Mouse (Mus musculus) hindbrain, embryonic 16.5 days (tissue): ENCODE results near the gene Plvap. TPM values are rescaled to one million over a fixed set of nuclear protein-coding genes. Genes with fewer than 3 reads are reported as not detected.
A peak's percentile ranks its signal among the peaks of the same experiment; 100 is the strongest.

Experiments used
- ATAC-seq: fragments of 200-750 bp; cut with Nextera tagmentation; 2 replicates; pipeline ENCODE4 v1.8.0; 2017; ENCODE audit warnings: moderate TSS enrichment, moderate library complexity
- H3K27ac ChIP-seq: fragments of 300-500 bp; sonication (generic); 2 replicates; pipeline ENCODE4 v1.5.1; 2014; ENCODE audit warnings: low read depth, mild to moderate bottlenecking, control low read depth, low read length, moderate library complexity
- H3K27me3 ChIP-seq: fragments of 300-500 bp; sonication (generic); replicated peaks from 2 replicates; pipeline ENCODE4 v1.6.1; 2014; ENCODE audit warnings: low read length; ENCODE audit not compliant: control insufficient read depth, insufficient read depth
- H3K36me3 ChIP-seq: fragments of 300-500 bp; sonication (generic); 2 replicates; pipeline ENCODE4 v1.6.1; 2014; ENCODE audit warnings: mild to moderate bottlenecking, low read length, moderate library complexity, mixed read lengths; ENCODE audit not compliant: control insufficient read depth, insufficient read depth
- H3K4me1 ChIP-seq: fragments of 300-500 bp; sonication (generic); 2 replicates; pipeline ENCODE4 v1.6.1; 2014; ENCODE audit warnings: low read depth, low read length; ENCODE audit not compliant: control insufficient read depth, insufficient read depth
- H3K4me2 ChIP-seq: fragments of 300-500 bp; sonication (generic); 2 replicates; pipeline ENCODE4 v1.6.1; 2014; ENCODE audit warnings: mild to moderate bottlenecking, low read length, control low read depth, moderate library complexity
- H3K4me3 ChIP-seq: fragments of 300-500 bp; sonication (generic); 2 replicates; pipeline ENCODE4 v1.5.1; 2014; ENCODE audit warnings: mild to moderate bottlenecking, low read length, control low read depth, moderate library complexity
- H3K9ac ChIP-seq: fragments of 300-500 bp; sonication (generic); 2 replicates; pipeline ENCODE4 v1.6.1; 2014; ENCODE audit warnings: low read depth, mild to moderate bottlenecking, control low read depth, low read length, moderate library complexity
- H3K9me3 ChIP-seq: fragments of 300-500 bp; sonication (generic); 2 replicates; pipeline ENCODE4 v1.6.1; 2014; ENCODE audit warnings: mild to moderate bottlenecking, low read length, moderate library complexity; ENCODE audit not compliant: control insufficient read depth
- WGBS: fragments of 180-500 bp; shearing (Covaris S2); extraction: QIAGEN DNeasy Blood & Tissue Kit; methylation state at CpG from one replicate; pipeline ENCODE4 v1.1.7; 2014; 5-methylcytosine and 5-hydroxymethylcytosine counted together
- polyA plus RNA-seq: library from polyadenylated mRNA; unstranded; fragments of >200 nt; fragmentation: Nextera tagmentation; extraction: Ambion mirVana; gene quantifications from 2 replicates; pipeline ENCODE4 v1.2.1, GENCODE M21; 2015

Plvap gene
- polyA plus RNA-seq, 1 experiment from 2014 or later, result 12.5 TPM

DNA sequence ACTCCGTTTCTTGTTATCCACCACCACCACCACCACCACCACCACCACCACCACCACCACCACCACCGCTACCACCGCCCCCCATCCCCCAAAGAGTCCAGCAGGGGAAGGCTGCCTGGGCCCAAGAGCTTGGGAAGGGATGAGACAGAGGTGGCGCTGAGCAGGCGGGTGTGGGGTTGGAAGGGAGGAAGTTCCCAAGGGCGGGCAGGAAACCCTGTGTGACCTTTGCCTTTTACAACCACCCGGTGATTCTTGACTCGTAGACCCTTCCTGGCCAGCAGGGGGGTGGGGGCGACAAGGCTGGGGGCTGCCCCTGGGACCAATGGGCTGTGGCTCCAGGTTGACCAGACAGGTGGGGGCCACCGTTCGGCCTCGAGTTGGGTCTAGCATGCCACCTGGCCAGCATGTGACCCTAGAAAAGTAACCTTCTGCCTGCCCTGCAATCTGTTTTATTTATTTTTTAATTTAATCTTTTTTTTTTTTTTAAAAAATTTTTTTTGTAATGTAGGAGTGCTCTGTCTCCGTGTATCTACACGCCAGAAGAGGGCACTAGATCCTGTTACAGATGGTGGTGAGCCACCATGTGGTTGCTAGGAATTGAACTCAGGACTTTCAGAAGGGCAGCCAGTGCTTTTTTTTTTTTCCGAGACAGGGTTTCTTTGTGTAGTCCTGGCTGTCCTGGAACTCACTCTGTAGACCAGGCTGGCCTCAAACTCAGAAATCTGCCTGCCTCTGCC lies 1.6 kb upstream of the Plvap start:
- peaks cover 12% of the 10 kb centered on the region for H3K27me3 ChIP-seq
- H3K27ac ChIP-seq, result no peak overlapping the region
- WGBS, result 75% methylated on average over 14 of the region's 15 CpGs
- H3K4me1 ChIP-seq, result no peaks in the 10 kb centered on the region
- no peak overlapping the region for H3K9ac ChIP-seq
- ATAC-seq, result no peak
- no peak overlapping the region for H3K4me3 ChIP-seq
- no peaks in the 10 kb centered on the region for H3K9me3 ChIP-seq
- no peaks in the 10 kb centered on the region for H3K36me3 ChIP-seq
- no peak overlapping the region for H3K4me2 ChIP-seq

DNA sequence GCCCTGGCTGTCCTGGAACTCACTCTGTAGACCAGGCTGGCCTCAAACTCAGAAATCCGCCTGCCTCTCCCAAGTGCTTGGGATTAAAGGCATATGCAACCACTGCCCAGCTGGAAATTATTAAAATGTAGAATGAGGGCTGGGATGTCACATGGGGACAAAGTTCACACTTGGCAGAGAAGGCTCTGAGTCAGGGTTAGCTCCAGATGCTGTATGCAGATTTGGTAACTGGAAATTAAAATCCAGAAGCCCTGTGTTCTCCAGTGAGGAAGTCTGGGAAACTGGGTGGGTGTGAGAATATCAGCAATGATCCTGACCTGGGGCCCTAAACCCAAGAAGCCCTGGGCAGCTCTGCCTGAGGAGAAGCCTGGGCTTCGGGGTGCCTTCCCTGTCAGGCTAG lies 2.2 kb downstream of the Plvap start:
- no peak overlapping the region for H3K4me2 ChIP-seq
- H3K4me3 ChIP-seq, result no peak overlapping the region
- no peaks in the 10 kb centered on the region for H3K36me3 ChIP-seq
- H3K27ac ChIP-seq, result no peak overlapping the region
- H3K27me3 ChIP-seq, result peaks cover 28% of the 10 kb centered on the region
- peaks cover 2% of the 10 kb centered on the region; the same call in 1 of the 2 replicates for H3K4me1 ChIP-seq
- WGBS, result 77% methylated on average over 2 of the region's 2 CpGs
- no peaks in the 10 kb centered on the region for H3K9me3 ChIP-seq
- no peak overlapping the region for H3K9ac ChIP-seq
- no peak for ATAC-seq

DNA sequence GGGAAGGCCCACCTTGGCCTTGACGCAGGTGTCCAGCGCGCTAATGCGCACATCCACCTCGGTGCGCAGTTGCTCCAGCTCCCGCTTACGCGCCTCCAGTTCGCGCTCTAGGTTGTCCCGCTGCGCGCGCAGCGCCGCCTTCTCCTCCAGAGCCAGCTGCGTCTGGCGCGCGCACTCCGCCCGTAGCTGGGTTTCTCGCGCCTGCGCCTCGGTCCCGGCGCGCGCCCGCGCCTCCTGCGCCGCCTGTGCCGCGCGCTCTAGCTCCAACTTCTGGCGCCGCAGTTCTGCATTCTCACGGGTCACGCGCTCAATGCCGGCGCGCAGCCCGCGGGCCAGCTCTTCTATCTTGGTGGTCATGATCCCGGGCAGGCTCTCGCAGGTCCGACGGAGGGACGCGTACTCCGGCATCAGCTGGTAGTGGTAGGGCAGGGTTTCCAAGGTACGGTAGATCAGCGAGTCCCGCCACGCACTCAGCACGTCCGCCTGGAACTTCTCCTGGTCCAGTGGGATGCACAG lies 3.9 kb downstream of the Plvap start:
- Histone ChIP-seq H3K36me3 (no peaks in the 10 kb centered on the region), H3K9me3 (no peaks in the 10 kb centered on the region), H3K4me1 (peaks cover 2% of the 10 kb centered on the region; the same call in 1 of the 2 replicates), H3K4me2 (peak overlapping the region; percentile 70), H3K4me3 (peak overlapping the region; percentile 47), H3K27me3 (peaks cover 28% of the 10 kb centered on the region), H3K9ac (peak overlapping the region; percentile 65), H3K27ac (no peak overlapping the region)
- ATAC-seq, result peak; percentile 90
- WGBS, result under 1% methylated on average over 56 of the region's 61 CpGs

DNA sequence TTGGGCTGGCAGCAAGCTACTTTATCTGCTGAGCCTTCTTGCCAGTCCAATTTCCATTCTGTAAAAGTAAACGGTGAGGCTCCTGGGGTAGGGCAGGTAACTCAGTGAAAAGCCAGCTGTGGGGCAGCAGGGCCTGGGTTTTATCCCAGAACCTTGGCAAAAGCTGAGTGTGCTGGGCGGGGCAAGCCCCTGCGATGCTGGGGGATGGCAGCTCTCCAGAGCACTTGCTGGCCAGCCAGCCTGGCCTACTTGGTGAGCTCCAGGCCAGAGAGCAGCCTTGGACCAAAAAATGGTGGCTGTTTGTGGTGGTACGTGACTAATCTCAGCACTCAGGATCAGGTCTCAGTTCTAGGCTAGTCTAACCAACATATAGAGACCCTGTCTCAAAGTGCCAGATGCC lies 5.6 kb downstream of the Plvap start:
- no peak overlapping the region for H3K4me2 ChIP-seq
- H3K9me3 ChIP-seq, result no peaks in the 10 kb centered on the region
- H3K4me3 ChIP-seq, result no peak overlapping the region
- ATAC-seq, result no peak
- WGBS, result 78% methylated on average over 4 of the region's 4 CpGs
- no peaks in the 10 kb centered on the region for H3K36me3 ChIP-seq
- H3K9ac ChIP-seq, result no peak overlapping the region
- no peak overlapping the region for H3K27ac ChIP-seq
- H3K27me3 ChIP-seq, result peaks cover 28% of the 10 kb centered on the region
- peaks cover 2% of the 10 kb centered on the region; the same call in 1 of the 2 replicates for H3K4me1 ChIP-seq

DNA sequence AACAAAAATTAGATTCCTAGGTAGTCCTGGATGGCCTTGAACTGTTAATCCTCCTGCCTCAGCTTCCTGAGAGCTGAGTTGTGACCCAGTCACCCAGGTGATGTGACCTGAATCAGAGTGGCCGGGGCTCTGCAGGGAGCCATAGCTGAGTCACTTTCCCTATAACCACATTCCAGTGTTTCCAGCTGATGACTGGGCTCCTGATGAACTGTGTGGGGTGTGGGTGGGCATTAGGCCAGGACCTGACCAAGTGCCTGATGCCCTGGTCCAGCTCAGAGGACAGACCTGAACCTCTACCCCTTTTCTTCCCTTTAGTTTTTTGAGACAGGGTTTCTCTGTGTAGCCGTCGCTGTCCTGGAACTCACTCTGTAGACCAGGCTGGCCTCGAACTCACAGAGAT lies 6.2 kb downstream of the Plvap start:
- Histone ChIP-seq H3K27me3 (peaks cover 28% of the 10 kb centered on the region), H3K4me1 (peaks cover 2% of the 10 kb centered on the region; the same call in 1 of the 2 replicates), H3K4me3 (no peak overlapping the region), H3K9me3 (no peaks in the 10 kb centered on the region), H3K36me3 (no peaks in the 10 kb centered on the region), H3K9ac (no peak overlapping the region), H3K27ac (no peak overlapping the region), H3K4me2 (no peak overlapping the region)
- WGBS, result 98% methylated on average over 4 of the region's 4 CpGs
- no peak for ATAC-seq

DNA sequence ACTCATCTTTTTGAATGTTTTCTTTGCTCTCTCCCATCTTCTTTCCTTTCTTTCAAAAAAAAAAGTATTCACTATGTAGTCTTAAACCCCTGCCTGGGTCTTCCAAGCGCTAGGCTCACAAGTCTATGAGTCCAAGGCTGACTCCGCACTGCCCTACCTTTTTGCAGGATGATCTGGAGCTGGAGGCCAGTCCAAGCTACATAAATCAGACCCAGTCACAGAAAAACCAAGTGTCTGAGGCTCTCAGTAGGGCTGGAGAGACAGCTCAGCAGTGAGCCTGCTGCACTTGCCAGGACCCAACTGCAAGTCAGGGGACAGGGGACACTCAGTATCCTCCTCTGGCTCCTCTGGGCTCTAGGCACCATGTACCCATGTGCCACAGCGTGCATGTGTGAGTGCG lies 7.2 kb downstream of the Plvap start:
- Histone ChIP-seq H3K4me1 (peaks cover 2% of the 10 kb centered on the region; the same call in 1 of the 2 replicates), H3K9me3 (no peaks in the 10 kb centered on the region), H3K27ac (no peak overlapping the region), H3K27me3 (peaks cover 25% of the 10 kb centered on the region), H3K4me3 (no peak overlapping the region), H3K9ac (no peak overlapping the region), H3K4me2 (no peak overlapping the region), H3K36me3 (no peaks in the 10 kb centered on the region)
- WGBS, result 94% methylated on average over 4 of the region's 4 CpGs
- ATAC-seq, result no peak

DNA sequence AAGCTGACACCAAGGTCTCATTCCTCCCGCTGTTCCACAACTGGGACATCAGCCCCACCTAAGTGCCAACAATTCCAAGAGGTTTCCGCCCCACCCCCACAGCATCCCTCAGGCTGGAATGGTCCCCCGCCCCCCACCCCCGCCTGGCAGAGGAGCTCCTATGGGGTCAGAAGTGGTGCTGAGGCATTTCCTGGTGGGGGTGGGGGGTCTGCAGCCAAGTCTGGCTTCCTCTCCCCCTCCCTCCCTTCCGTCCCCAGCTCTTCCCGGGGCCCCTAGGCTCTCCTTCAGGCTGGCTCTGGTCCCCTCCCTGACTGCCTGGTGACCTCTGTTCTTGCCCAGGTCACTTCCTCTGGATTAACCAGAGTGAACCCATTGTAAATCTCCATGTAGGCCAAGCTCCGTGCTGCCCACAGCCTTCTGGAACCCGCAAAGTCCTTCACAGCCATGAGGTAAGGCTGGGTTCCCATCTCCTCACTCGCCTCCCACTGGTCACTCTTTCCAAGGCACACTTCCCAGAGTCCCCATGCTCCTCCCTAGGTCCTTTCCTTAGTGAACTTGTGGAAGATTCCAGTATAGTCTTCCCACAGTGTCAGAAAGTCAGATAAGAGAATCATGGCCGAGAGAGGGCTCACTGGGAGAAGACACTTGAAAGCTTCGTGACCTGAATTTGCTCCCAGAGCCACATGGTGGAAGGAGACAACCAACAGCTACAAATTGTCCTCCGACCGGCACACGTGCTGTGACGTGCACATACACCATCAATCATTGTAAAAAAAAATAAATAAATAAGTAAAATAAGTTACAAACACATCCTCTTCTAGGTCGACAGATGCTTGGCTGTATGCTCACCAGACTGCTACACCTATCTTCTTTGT lies 12.5 kb downstream of the Plvap start:
- Histone ChIP-seq H3K4me3 (no peak overlapping the region), H3K4me1 (peaks cover 6% of the 10 kb centered on the region), H3K4me2 (no peak overlapping the region), H3K36me3 (0 out of 2 replicates have a peak, but pooled peaks cover under 1% of the 10 kb centered on the region), H3K27me3 (no peaks in the 10 kb centered on the region), H3K9me3 (no peaks in the 10 kb centered on the region), H3K9ac (no peak overlapping the region), H3K27ac (no peak overlapping the region)
- no peak for ATAC-seq
- WGBS, result 38% methylated on average over 16 of the region's 16 CpGs

DNA sequence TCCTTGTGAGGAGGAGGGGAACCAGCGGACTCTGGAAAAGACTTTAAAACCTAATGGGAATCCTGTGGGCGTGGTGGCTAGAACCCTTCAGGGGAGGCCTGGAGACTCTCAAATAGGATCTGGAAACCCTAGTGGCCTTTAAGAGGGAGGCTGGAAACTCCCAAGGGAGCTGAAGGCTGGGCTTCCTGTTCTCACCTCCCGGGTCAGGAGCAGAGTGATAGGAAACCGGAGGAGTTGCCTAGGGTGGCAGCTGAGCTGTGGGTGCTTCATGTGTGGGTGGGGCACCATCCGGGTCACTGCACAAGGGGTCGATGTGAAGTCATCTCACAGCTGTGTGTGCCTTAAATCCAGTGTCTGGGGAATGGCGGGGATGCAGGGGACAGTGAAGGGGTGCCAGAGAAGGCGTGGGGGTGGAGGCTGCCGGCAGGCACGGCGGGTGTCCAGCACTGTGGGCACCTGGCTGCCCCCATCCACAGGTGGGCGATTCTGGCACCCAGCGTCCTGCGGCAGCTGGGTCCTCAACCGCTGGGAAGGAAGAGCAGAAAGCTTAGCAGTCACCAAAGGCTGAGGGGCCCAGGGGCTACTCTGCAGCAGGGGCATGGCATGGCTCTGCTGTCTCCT lies 13.6 kb downstream of the Plvap start:
- no peak overlapping the region for H3K9ac ChIP-seq
- H3K4me2 ChIP-seq, result no peak overlapping the region
- no peak overlapping the region for H3K27ac ChIP-seq
- H3K36me3 ChIP-seq, result peaks cover 5% of the 10 kb centered on the region
- no peaks in the 10 kb centered on the region for H3K9me3 ChIP-seq
- peaks cover 6% of the 10 kb centered on the region for H3K4me1 ChIP-seq
- no peaks in the 10 kb centered on the region for H3K27me3 ChIP-seq
- H3K4me3 ChIP-seq, result no peak overlapping the region
- no peak for ATAC-seq
- WGBS, result 34% methylated on average over 12 of the region's 15 CpGs
